Mouse (Mus musculus): ENCODE measurements around the gene Fra10ac1.

GRCm38 (mm10) chr19:38164633-38165032, 59.3 kb downstream of the Fra10ac1 start:
- TF ChIP-seq POLR2A (IDR thresholded peaks at IDR 0.05; ENCODE audit: low read depth, low read length) (no peak), CTCF (IDR thresholded peaks at IDR 0.05; ENCODE audit: extremely low read depth, insufficient read length, insufficient replicate concordance, low read depth, low read length) (no peak)
